ENCODE assay signal across 17 mouse cellular contexts in the genomic region with DNA sequence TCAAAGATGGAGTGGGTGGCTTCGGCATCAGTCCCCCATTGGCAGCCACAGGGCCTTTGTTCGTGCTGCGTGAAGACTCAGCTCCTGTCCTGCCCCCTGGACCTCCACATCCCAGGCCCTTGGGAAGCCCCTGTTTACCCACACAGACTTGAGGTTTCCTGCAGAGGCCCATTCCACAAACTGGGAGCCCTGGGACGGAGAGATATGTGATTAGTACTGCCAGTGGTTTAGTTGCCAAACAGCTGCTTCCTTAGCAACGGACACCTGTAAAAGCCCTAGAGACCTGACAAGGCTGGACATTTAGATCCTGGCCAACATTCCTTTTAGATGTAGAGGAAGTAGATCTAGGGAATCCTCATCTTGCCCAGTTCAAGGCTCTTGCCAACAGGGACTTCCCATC. TPM values are rescaled to one million over a fixed set of nuclear protein-coding genes. Genes with fewer than 3 reads are reported as not detected.
"Had no signal": no experiment of that assay in that cellular context is flagged by ENCODE, and none has a peak within 500 bp of the region (broad histone marks: within the 10 kb centered on the region; RNA-seq: fewer than 3 reads in every experiment).

No protein-coding gene starts in this region.

- H3K4me3 ChIP-seq: liver, embryonic 15.5 days; lung, embryonic 15.5 days; megakaryocyte, embryonic 14.5 days; midbrain, embryonic 13.5 days; midbrain, embryonic 15.5 days; neural tube, embryonic 12.5 days; stomach, embryonic 15.5 days had no signal

- DNase-seq: liver, postnatal 0 days; lung, adult 2 months; lung, postnatal 14 days; lung, postnatal 36 days; right cerebral cortex, postnatal 14 days had no signal

- H3K27me3 ChIP-seq: liver, embryonic 15.5 days; lung, embryonic 15.5 days; midbrain, embryonic 15.5 days; neural tube, embryonic 12.5 days; stomach, embryonic 15.5 days had no signal

- H3K9ac ChIP-seq: liver, embryonic 15.5 days; liver, postnatal 0 days; lung, embryonic 15.5 days; midbrain, embryonic 13.5 days; midbrain, embryonic 15.5 days; neural tube, embryonic 12.5 days; stomach, embryonic 15.5 days had no signal

- H3K9me3 ChIP-seq: liver, embryonic 15.5 days; lung, embryonic 15.5 days; midbrain, embryonic 13.5 days; midbrain, embryonic 15.5 days; neural tube, embryonic 12.5 days; stomach, embryonic 15.5 days had no signal

- ATAC-seq: liver, postnatal 0 days; lung, postnatal 0 days; midbrain, embryonic 13.5 days; midbrain, embryonic 15.5 days had no signal

- H3K4me2 ChIP-seq: liver, embryonic 15.5 days; lung, embryonic 15.5 days; midbrain, embryonic 11.5 days; midbrain, embryonic 13.5 days; midbrain, embryonic 15.5 days; neural tube, embryonic 12.5 days; stomach, embryonic 15.5 days had no signal

- H3K27ac ChIP-seq: liver, embryonic 15.5 days; lung, embryonic 15.5 days; macrophage; midbrain, embryonic 13.5 days; midbrain, embryonic 15.5 days; neural tube, embryonic 12.5 days; stomach, embryonic 15.5 days; stomach, postnatal 0 days had no signal

- H3K4me1 ChIP-seq: lung, embryonic 15.5 days; midbrain, embryonic 13.5 days; midbrain, embryonic 15.5 days; neural tube, embryonic 12.5 days; stomach, embryonic 15.5 days had no signal

- H3K36me3 ChIP-seq: midbrain, embryonic 15.5 days had no signal

RNA-seq across cellular contexts. Expression of gene Gm45713, which starts 5.9 kb away (rescaled TPM):
- polyA plus RNA-seq: liver, embryonic 15.5 days; macrophage; midbrain, embryonic 13.5 days; midbrain, embryonic 15.5 days; neural tube, embryonic 12.5 days; neural tube, embryonic 14.5 days had no signal
